Mouse (Mus musculus): Measurements from ENCODE around the gene 4930455H04Rik. TPM values are rescaled to one million over a fixed set of nuclear protein-coding genes. Genes with fewer than 3 reads are reported as not detected.

The 4930455H04Rik gene
- total and polyA plus RNA-seq, 2 experiments from 2014 or later: not detected

DNA sequence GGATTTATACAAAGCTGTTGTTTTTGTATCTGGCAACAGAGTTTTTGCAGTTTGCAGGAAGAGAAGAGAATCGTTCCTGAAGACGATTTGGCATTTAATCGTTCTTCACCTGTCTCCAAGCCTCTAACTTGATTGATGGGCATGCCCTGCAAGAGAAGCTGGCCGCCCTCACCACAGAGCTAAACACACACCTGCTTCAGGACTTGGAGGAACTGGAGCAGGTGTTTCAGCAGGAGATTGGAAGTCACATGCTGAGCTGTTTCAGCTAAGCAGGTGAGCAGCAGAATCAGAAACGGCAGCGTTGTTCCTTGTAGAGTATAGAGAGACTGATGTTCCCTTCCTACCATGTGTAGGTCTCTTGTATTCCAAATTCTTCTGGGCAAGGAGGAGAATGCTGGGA is 42.1 kb downstream of the 4930455H04Rik start:
- H3K27me3 ChIP-seq (ENCODE audit: control insufficient read depth, insufficient read depth, low read length): no peaks in the 10 kb centered on the region
- no peak overlapping the region for H3K4me2 ChIP-seq (ENCODE audit: low read depth, low read length)
- H3K9me3 ChIP-seq (replicated peaks; ENCODE audit: control insufficient read depth, low read length): no peaks in the 10 kb centered on the region
- no peak overlapping the region for H3K9ac ChIP-seq (replicated peaks; ENCODE audit: low read depth, low read length)
- TF ChIP-seq CTCF (IDR thresholded peaks at IDR 0.05; ENCODE audit: low read depth) (no peak), EP300 (IDR thresholded peaks at IDR 0.05; ENCODE audit: low read depth) (no peak)
- DNase-seq (ENCODE audit: low spot score) (no peak), ATAC-seq (ENCODE audit: insufficient read depth, low read depth) (no peak)
- no peaks in the 10 kb centered on the region for H3K4me1 ChIP-seq (ENCODE audit: control insufficient read depth, insufficient read depth)
- WGBS: 75% methylated on average over 6 of the region's 6 CpGs
- H3K4me3 ChIP-seq (ENCODE audit: low read depth, low read length): no peak overlapping the region
- no peak overlapping the region for H3K27ac ChIP-seq (ENCODE audit: low read depth)
- no peaks in the 10 kb centered on the region for H3K36me3 ChIP-seq (replicated peaks; ENCODE audit: control insufficient read depth, insufficient read depth, low read length)

DNA sequence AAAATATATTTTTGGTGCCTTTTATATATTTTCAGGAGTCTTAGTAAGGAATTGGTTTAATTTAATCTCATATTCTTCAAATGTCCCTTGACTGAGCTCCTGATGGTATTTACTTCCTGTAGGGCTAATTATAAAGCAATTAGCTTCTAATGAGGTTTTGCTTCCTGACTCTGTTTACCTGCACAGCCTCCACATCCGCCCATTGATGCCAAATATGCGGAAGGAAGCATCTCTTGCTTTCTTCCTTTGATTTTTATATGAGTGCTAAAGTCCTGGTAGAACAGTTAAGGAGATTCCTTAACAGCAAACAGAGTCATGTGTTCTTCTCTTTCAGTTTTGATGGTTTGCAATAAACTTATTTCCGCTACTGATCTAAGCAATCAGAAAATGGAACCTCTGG is 52.3 kb downstream of the 4930455H04Rik start:
- Histone ChIP-seq H3K36me3 (replicated peaks; ENCODE audit: control insufficient read depth, insufficient read depth, low read length) (no peaks in the 10 kb centered on the region), H3K27ac (ENCODE audit: low read depth) (no peak overlapping the region), H3K4me2 (ENCODE audit: low read depth, low read length) (no peak overlapping the region), H3K9ac (replicated peaks; ENCODE audit: low read depth, low read length) (no peak overlapping the region), H3K27me3 (ENCODE audit: control insufficient read depth, insufficient read depth, low read length) (no peaks in the 10 kb centered on the region), H3K4me3 (ENCODE audit: low read depth, low read length) (no peak overlapping the region), H3K4me1 (ENCODE audit: control insufficient read depth, insufficient read depth) (no peaks in the 10 kb centered on the region), H3K9me3 (replicated peaks; ENCODE audit: control insufficient read depth, low read length) (no peaks in the 10 kb centered on the region)
- DNase-seq (ENCODE audit: low spot score): no peak
- WGBS: 81% methylated on average over 3 of the region's 3 CpGs
- no peak for ATAC-seq (ENCODE audit: insufficient read depth, low read depth)
- TF ChIP-seq EP300 (IDR thresholded peaks at IDR 0.05; ENCODE audit: low read depth): peak; percentile 57
- TF ChIP-seq CTCF (IDR thresholded peaks at IDR 0.05; ENCODE audit: low read depth): no peak

DNA sequence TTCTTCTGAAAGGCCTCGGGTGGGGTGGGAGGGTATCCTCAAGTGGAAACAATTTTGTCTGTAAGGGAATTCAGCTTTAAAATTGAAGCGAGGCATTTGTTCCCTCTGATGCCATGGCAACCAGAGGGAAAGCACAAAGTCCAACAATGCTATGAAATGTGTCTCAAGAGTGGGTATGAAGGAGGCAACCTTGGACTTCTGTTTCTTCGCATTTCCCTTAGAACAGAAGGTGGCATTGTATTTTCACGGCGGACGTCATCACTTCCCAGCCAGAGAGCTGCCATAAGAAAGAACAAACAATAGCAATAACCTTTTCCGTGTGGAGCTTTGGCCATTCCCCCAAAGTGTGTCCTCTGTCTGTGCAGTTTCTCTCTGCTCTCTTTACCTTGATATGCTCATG is 53.8 kb downstream of the 4930455H04Rik start:
- no peaks in the 10 kb centered on the region for H3K9me3 ChIP-seq (replicated peaks; ENCODE audit: control insufficient read depth, low read length)
- H3K4me3 ChIP-seq (ENCODE audit: low read depth, low read length): no peak overlapping the region
- WGBS: 61% methylated on average over 7 of the region's 7 CpGs
- no peaks in the 10 kb centered on the region for H3K27me3 ChIP-seq (ENCODE audit: control insufficient read depth, insufficient read depth, low read length)
- TF ChIP-seq EP300 (IDR thresholded peaks at IDR 0.05; ENCODE audit: low read depth): no peak
- no peak for TF ChIP-seq CTCF (IDR thresholded peaks at IDR 0.05; ENCODE audit: low read depth)
- no peak overlapping the region for H3K9ac ChIP-seq (replicated peaks; ENCODE audit: low read depth, low read length)
- DNase-seq (ENCODE audit: low spot score): no peak
- H3K4me1 ChIP-seq (ENCODE audit: control insufficient read depth, insufficient read depth): no peaks in the 10 kb centered on the region
- H3K27ac ChIP-seq (ENCODE audit: low read depth): no peak overlapping the region
- no peaks in the 10 kb centered on the region for H3K36me3 ChIP-seq (replicated peaks; ENCODE audit: control insufficient read depth, insufficient read depth, low read length)
- no peak overlapping the region for H3K4me2 ChIP-seq (ENCODE audit: low read depth, low read length)
- ATAC-seq (ENCODE audit: insufficient read depth, low read depth): no peak

DNA sequence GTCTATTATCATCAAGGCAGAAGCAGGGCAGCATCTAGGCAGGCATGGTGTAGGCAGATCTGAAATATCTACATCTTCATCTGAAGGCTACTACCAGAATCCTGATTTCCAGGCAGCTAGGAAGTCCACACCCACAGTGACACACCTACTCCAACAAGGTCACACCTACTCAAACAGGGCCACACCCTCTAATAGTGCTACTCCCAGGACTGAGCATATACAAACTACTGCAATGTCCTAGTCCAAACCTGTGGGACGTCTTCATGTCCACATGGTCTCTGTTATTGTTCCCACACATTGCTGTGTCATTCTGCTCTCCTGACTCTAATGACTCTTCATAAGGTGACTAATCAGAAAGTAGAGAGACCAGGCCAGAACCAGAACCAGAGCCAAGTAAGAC is 56.0 kb downstream of the 4930455H04Rik start:
- WGBS: 65% methylated on average over 1 of the region's 1 CpGs
- no peaks in the 10 kb centered on the region for H3K27me3 ChIP-seq (ENCODE audit: control insufficient read depth, insufficient read depth, low read length)
- H3K9ac ChIP-seq (replicated peaks; ENCODE audit: low read depth, low read length): no peak overlapping the region
- H3K4me1 ChIP-seq (ENCODE audit: control insufficient read depth, insufficient read depth): no peaks in the 10 kb centered on the region
- DNase-seq (ENCODE audit: low spot score) (no peak), ATAC-seq (ENCODE audit: insufficient read depth, low read depth) (no peak)
- no peak overlapping the region for H3K4me3 ChIP-seq (ENCODE audit: low read depth, low read length)
- no peaks in the 10 kb centered on the region for H3K9me3 ChIP-seq (replicated peaks; ENCODE audit: control insufficient read depth, low read length)
- H3K36me3 ChIP-seq (replicated peaks; ENCODE audit: control insufficient read depth, insufficient read depth, low read length): no peaks in the 10 kb centered on the region
- TF ChIP-seq CTCF (IDR thresholded peaks at IDR 0.05; ENCODE audit: low read depth): no peak
- no peak for TF ChIP-seq EP300 (IDR thresholded peaks at IDR 0.05; ENCODE audit: low read depth)
- H3K4me2 ChIP-seq (ENCODE audit: low read depth, low read length): no peak overlapping the region
- peak overlapping the region; percentile 21 for H3K27ac ChIP-seq (ENCODE audit: low read depth)

DNA sequence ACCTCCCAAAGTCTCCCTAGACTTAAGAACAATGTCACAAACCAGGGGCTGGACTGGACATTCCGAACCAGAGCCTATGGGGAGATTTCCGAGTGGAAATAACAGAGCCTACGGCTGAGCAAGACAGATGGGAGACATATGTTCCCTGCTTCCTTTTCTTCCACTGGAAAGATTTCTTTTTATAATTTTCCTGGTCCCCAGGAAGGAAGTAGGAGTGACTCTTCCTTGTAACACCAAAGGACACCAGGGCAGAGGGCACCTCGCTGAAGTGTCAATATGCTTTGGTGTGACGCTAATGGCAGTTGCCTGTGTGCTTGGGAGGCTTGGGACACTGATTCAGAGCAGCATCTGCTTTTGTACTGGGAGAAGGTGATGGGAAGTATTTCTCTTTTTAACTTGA is 56.5 kb downstream of the 4930455H04Rik start:
- DNase-seq (ENCODE audit: low spot score) (no peak), ATAC-seq (ENCODE audit: insufficient read depth, low read depth) (peak; percentile 30; the same call in 1 of the 2 replicates)
- Histone ChIP-seq H3K36me3 (replicated peaks; ENCODE audit: control insufficient read depth, insufficient read depth, low read length) (no peaks in the 10 kb centered on the region), H3K27me3 (ENCODE audit: control insufficient read depth, insufficient read depth, low read length) (no peaks in the 10 kb centered on the region), H3K9me3 (replicated peaks; ENCODE audit: control insufficient read depth, low read length) (no peaks in the 10 kb centered on the region), H3K4me1 (ENCODE audit: control insufficient read depth, insufficient read depth) (no peaks in the 10 kb centered on the region), H3K4me2 (ENCODE audit: low read depth, low read length) (no peak overlapping the region), H3K9ac (replicated peaks; ENCODE audit: low read depth, low read length) (no peak overlapping the region), H3K4me3 (ENCODE audit: low read depth, low read length) (no peak overlapping the region), H3K27ac (ENCODE audit: low read depth) (peak overlapping the region; percentile 21)
- 73% methylated on average over 5 of the region's 5 CpGs for WGBS
- TF ChIP-seq CTCF (IDR thresholded peaks at IDR 0.05; ENCODE audit: low read depth) (no peak), EP300 (IDR thresholded peaks at IDR 0.05; ENCODE audit: low read depth) (peak; percentile 67; the same call in 1 of the 2 replicates)

DNA sequence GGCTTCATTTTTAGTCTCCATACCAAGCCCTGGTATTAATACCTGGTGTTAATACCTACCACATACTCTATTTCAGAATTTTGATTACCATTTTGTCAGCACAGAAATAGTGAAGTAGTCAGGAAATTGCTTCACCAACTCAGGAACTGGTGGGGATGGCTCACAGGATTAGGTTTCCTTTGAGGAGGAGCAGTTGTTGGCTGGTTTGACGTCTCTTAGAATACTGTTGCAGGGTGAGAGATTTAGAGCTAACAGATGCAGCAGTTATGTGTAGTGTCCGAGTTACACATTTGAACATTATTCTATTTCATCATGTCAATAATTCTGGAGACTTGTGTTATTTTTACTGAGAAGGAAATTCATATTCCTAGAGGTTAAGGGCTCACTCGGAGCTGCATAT is 57.4 kb downstream of the 4930455H04Rik start:
- Histone ChIP-seq H3K27me3 (ENCODE audit: control insufficient read depth, insufficient read depth, low read length) (no peaks in the 10 kb centered on the region), H3K4me3 (ENCODE audit: low read depth, low read length) (no peak overlapping the region), H3K4me1 (ENCODE audit: control insufficient read depth, insufficient read depth) (no peaks in the 10 kb centered on the region), H3K36me3 (replicated peaks; ENCODE audit: control insufficient read depth, insufficient read depth, low read length) (no peaks in the 10 kb centered on the region), H3K9ac (replicated peaks; ENCODE audit: low read depth, low read length) (no peak overlapping the region), H3K27ac (ENCODE audit: low read depth) (peak overlapping the region; percentile 21; the same call in 1 of the 2 replicates), H3K9me3 (replicated peaks; ENCODE audit: control insufficient read depth, low read length) (no peaks in the 10 kb centered on the region), H3K4me2 (ENCODE audit: low read depth, low read length) (no peak overlapping the region)
- 68% methylated on average over 3 of the region's 3 CpGs for WGBS
- ATAC-seq (ENCODE audit: insufficient read depth, low read depth): no peak
- DNase-seq (ENCODE audit: low spot score): no peak
- no peak for TF ChIP-seq EP300 (IDR thresholded peaks at IDR 0.05; ENCODE audit: low read depth)
- no peak for TF ChIP-seq CTCF (IDR thresholded peaks at IDR 0.05; ENCODE audit: low read depth)

Other genes with a start within 250 kb of the 4930455H04Rik start
- gene Agl, start 160.1 kb upstream of the 4930455H04Rik start, total RNA-seq (2014; rRNA removed; ENCODE audit: low replicate concordance): 241 and 242 TPM in 2 replicates
- 69.0 and 75.0 TPM in 2 replicates for gene Agl, start 160.1 kb upstream of the 4930455H04Rik start, polyA plus RNA-seq (2015; fragmentation: Nextera tagmentation; extraction: Ambion mirVana)
- gene Frrs1, start 108.8 kb upstream of the 4930455H04Rik start, total RNA-seq (2014; rRNA removed; ENCODE audit: low replicate concordance): 3.2 and 4.4 TPM in 2 replicates
- gene Frrs1, start 108.8 kb upstream of the 4930455H04Rik start, polyA plus RNA-seq (2015; fragmentation: Nextera tagmentation; extraction: Ambion mirVana): 9.8 and 9.9 TPM in 2 replicates
- 7.9 and 10.9 TPM in 2 replicates for gene Palmd, start 720 bp downstream of the 4930455H04Rik start, total RNA-seq (2014; rRNA removed; ENCODE audit: low replicate concordance)
- gene Palmd, start 720 bp downstream of the 4930455H04Rik start, polyA plus RNA-seq (2015; fragmentation: Nextera tagmentation; extraction: Ambion mirVana): 23.2 and 29.7 TPM in 2 replicates